Mouse (Mus musculus) olfactory bulb, adult 2 months (tissue): ENCODE data around the gene Ccdc121. TPM values are rescaled to one million over a fixed set of nuclear protein-coding genes. Genes with fewer than 3 reads are reported as not detected.

ENCODE experiments used
- H3K27ac ChIP-seq: fragments of 200-500 bp; 2 replicates; pipeline ENCODE4 v1.5.1; 2012; ENCODE audit warnings: low read depth, low read length; ENCODE audit not compliant: insufficient read depth
- H3K4me1 ChIP-seq: fragments of 200-500 bp; 2 replicates; pipeline ENCODE4 v1.6.1; 2012; ENCODE audit warnings: low read length; ENCODE audit not compliant: control insufficient read depth, insufficient read depth
- H3K4me3 ChIP-seq: fragments of 200-500 bp; 2 replicates; pipeline ENCODE4 v1.5.1; 2012; ENCODE audit warnings: mild to moderate bottlenecking, low read depth, low read length, moderate library complexity; ENCODE audit not compliant: insufficient read depth
- CTCF ChIP-seq: fragments of 200-500 bp; IDR thresholded peaks from 2 replicates; pipeline ENCODE4 v1.5.1; 2012; ENCODE audit warnings: low read depth, mild to moderate bottlenecking, low read length, moderate library complexity; ENCODE audit not compliant: insufficient read depth
- POLR2A ChIP-seq: fragments of 200-500 bp; IDR thresholded peaks from 2 replicates; pipeline ENCODE4 v1.6.1; 2012; ENCODE audit warnings: mild to moderate bottlenecking, low read depth, low read length, moderate library complexity; ENCODE audit not compliant: insufficient read depth
- WGBS: fragments of 180-500 bp; shearing (Covaris S2); methylation state at CpG from one replicate; pipeline ENCODE4 v1.1.7; 2018; 5-methylcytosine and 5-hydroxymethylcytosine counted together
- polyA plus RNA-seq: library from polyadenylated mRNA; stranded (reverse); fragments of >200 nt; gene quantifications from 2 replicates; pipeline ENCODE4 v1.2.4, GENCODE M21; 2012; ENCODE audit warnings: low replicate concordance; ENCODE audit not compliant: missing spikeins, insufficient read depth, insufficient read length

The Ccdc121 gene
- polyA plus RNA-seq, 1 experiment: not detected

DNA sequence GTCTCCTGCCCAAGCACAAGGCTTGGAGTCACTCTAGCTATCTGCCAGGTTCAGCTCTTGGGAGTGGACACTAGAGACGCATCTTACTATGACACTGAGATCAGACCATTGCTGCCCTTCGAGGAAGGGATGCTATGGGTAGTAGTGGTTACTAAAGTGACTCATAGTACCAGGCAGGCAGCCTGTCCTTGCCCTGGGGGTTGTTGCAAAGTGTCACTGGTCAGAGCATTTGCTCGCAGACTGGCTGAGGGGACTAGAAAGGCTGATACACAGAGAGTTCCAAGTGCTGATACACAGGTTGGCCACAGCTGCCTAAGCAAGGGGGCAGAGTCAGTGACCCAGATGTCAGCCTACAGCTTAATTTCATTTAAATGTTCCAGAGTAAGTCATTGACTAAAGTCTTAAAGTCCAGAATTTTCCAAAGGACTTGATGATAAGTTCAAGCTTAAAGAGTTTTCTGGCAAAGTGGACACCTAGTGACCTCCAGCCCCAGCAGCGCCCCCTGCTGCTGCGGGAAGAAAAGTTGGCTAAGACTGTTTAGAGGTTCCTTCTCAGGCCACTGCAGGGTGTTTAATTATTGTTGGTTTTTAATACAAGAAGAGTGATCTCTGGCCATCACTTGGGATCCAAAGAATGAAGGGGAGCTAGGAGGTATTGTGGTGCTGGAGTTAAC lies 32.6 kb upstream of the Ccdc121 start:
- TF ChIP-seq CTCF (0 out of 2 replicates have a peak, but pooled peaks have one; percentile 26), POLR2A (no peak)
- Histone ChIP-seq H3K27ac (no peak overlapping the region), H3K4me3 (no peak overlapping the region), H3K4me1 (peaks cover 2% of the 10 kb centered on the region)
- WGBS: 78% methylated on average over 5 of the region's 5 CpGs

DNA sequence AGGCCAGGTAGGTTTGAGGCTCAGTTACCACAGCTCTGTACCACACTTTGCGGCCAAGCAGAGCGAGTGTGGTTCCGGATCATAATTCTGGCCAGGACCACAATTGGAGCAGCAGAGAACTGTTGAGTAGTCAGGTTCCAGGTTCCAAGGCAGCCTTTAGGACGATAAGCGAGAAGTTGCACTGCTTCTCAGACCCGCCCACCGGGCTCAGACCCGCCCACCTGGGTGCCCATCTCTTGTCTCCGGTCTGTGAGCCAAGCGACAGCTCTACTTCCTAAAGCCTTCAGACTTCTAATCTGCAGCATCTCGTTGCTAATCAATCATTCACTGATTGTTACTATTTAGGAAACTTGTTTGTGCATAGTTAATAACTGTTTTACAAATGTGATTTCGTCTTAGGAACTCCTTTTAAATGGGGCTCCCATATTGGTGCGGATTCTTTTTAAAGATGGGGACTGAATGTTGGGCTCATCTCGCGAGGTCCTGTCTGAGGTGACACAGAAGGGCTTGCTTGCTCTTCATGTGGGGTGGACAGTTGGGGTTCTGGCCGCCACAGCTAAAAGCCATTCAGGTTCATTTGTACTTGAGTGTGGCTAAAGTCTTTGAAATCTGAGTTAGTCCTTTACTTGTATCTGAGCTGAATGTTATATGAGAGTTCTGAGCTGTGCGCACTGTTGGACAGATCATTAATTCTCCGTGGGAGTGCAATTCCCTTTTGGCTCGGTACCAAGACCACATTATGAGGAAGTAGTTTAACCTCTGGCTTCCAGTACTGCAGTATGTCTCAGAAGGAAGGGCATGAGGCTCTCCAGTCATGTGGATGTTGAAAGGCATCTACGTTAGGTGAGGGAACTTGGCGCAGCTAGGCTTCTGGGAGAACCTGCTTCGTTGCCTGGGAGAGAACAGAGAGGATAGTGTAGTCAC lies 28.9 kb upstream of the Ccdc121 start:
- Histone ChIP-seq H3K4me1 (peaks cover 2% of the 10 kb centered on the region; the same call in 1 of the 2 replicates), H3K27ac (no peak overlapping the region), H3K4me3 (no peak overlapping the region)
- TF ChIP-seq POLR2A (no peak), CTCF (no peak)
- WGBS: 72% methylated on average over 22 of the region's 22 CpGs

DNA sequence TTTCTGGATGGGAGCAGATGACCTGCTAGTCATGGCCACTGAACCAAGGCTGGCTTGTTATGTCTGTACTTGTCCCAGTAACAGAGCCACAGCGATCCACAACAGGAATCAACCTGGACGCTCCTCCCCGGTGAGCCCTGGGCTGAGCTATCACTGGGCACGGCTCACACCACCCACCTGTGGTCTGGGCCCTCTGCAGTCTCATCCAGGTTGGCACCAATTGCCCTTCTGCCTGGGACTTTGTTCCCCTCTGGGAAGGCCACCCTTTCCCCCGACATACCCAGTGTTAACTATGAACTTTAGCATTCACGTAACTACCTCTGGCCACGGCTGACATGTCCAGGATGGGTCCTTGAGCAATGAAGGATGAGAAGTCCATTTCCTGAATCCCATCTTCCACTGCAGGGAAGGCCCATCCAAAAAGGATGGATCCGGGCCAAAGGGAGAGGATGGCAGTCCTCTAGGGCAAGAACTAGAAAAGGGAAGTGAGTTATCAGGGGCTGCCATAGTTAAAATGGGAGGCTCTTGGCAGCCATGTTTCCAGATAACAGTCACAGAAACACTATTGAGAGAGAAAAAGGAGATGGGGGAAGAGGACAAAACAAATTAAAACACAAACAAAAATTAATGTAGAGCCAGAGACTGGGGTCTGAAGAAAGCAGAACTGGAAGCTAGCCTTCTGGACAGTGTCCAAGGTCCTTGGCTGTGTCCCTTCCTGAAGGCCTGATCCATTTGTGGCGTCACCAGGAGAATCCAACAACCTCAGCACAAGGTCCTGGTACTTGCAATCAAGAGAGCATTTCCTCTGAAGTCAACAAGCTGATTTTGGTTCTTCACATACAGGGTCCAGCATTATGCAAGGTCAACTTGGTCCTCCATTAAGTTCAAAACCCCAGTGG lies 26.6 kb upstream of the Ccdc121 start:
- WGBS: 95% methylated on average over 9 of the region's 9 CpGs
- Histone ChIP-seq H3K4me3 (no peak overlapping the region), H3K27ac (no peak overlapping the region), H3K4me1 (0 out of 2 replicates have a peak, but pooled peaks cover 2% of the 10 kb centered on the region)
- TF ChIP-seq CTCF (no peak), POLR2A (no peak)

DNA sequence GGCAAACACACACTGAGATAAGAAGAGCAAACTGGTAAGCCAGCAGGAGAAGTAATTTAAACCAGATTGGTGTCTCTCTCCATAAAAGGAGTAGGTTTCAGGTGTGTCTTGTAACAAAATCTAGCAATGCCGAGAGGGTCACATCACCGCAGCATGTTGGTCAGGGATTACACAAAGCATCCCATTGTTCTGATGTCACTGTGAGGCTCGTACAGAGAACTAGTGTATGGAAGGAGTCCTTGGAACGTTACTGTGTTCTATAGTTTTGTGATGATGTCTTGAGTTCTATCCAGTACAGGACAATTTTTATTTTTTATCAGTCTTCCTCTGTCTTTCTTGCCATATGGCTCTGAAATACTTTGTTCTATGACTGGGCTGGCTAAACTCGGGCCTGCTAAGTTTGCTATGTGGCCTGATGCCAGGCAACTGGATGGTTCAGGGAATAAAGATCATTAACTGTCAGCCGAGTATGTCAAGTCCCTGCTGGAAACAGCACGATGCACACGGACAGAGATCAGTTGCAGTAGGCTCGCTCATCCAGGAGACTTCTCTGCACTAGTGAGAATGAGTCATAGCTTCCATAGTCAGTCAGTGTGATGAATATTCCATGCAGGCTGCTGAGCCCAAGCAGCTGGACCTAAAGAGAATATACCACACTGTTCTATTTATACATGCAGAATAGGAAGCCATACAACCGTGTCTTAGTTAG lies 24.1 kb upstream of the Ccdc121 start:
- TF ChIP-seq CTCF (no peak), POLR2A (no peak)
- Histone ChIP-seq H3K27ac (peak overlapping the region; percentile 47; the same call in 1 of the 2 replicates), H3K4me1 (0 out of 2 replicates have a peak, but pooled peaks cover 2% of the 10 kb centered on the region), H3K4me3 (no peak overlapping the region)
- 38% methylated on average over 10 of the region's 10 CpGs for WGBS

DNA sequence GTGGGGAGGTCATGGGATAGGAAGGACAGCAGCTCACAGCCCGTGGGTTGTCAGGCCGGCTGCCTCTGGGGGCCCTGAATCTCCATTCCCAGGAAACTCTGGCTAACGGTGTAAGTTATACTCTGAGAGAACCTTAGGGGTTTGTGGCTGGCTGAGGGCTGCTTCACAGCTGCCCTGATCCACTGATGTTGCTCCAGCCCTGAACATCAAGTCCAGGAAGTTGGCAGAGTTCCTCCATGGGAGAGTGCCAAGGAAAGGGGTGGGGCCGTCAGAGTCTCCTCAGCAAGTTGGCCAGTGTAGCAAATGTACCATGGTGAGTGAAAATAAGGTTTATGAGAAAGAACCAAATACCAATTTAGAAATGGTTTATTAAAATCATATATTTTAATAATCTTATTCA lies 18.1 kb upstream of the Ccdc121 start:
- WGBS: 52% methylated on average over 4 of the region's 4 CpGs
- TF ChIP-seq POLR2A: no peak
- Histone ChIP-seq H3K4me3 (no peak overlapping the region), H3K4me1 (peaks cover 5% of the 10 kb centered on the region), H3K27ac (0 out of 2 replicates have a peak overlapping the region, but pooled peaks have one; percentile 36)

DNA sequence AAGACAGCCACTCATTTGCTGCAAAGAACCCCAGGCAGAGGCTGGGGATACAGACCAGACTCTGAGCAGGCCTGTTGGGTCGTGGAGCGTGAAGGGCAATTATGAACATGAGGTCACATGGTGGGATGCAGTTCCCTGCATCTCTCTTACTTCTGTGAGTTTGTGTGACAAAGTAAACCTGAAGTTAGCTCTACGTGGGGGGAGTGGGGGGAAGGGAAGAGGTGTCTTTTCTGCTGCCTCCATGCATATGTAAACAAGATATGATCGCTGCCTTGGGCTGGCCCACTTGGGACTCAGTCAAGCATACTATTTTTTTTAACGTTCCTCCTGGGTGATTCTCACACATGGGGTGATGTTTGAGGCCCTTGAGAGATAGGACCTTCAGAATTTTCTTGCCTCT lies 14.7 kb upstream of the Ccdc121 start:
- Histone ChIP-seq H3K4me3 (no peak overlapping the region), H3K27ac (no peak overlapping the region), H3K4me1 (peaks cover 13% of the 10 kb centered on the region)
- 65% methylated on average over 5 of the region's 5 CpGs for WGBS
- no peak for TF ChIP-seq CTCF
- TF ChIP-seq POLR2A: no peak

DNA sequence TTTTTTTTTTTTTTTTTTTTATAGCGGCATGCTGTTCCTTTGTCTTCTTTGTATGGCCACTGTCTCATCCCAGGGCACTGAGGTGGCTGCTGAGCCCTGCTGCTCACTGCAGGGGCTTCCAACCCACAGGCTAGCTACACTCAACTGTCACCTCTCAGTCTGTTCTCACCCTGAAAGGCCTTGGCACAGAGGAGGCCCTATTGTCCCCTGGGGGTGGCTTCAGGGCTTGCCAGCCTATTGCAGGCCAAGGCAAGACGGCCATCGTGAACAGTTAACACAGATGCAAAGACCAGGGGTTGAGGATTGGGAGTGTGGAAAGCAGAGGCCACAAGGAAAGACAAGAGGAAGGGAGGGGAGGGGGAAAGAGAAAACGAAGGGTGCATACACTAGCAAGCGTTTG lies 12.6 kb upstream of the Ccdc121 start:
- WGBS: 70% methylated on average over 5 of the region's 5 CpGs
- TF ChIP-seq CTCF: no peak
- no peak for TF ChIP-seq POLR2A
- no peak overlapping the region for H3K27ac ChIP-seq
- H3K4me3 ChIP-seq: no peak overlapping the region
- peaks cover 14% of the 10 kb centered on the region for H3K4me1 ChIP-seq

DNA sequence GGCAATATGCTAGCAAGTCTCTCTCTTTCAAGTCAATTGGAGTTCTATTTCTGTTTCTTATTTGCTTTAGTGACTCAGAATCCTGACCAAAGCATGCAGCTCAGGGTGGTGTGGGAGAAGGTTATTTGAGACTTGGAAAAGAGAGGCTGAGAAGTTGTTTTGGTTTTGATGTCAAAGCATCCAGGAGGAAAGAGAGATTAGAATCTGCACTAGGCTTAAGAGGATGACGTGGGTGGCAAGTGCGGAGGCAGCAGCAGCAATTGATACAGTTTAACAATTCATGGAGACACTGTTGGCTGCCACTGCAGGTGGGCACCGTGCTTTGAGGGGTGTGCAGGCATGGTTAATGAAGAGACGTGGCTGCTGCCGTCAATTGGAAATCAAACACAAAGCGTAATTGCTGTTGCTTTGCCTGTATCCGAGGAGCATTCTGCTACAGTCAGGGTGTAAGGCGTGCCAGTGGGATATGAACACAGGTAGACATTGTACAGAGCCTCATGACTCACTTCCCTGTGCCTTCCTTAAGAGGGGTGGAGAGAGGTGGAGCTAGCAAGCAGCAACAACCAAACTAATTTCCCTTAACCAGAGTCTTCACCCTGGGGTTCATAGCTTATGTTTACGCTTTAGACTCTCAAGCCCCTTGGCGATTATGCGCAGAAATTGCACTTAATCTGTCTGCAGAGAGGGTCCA lies 10.3 kb upstream of the Ccdc121 start:
- no peak for TF ChIP-seq POLR2A
- TF ChIP-seq CTCF: no peak
- H3K4me3 ChIP-seq: no peak overlapping the region

More for the DNA sequence above, 10.3 kb upstream of the Ccdc121 start:
- peak overlapping the region; percentile 88 for H3K27ac ChIP-seq
- 38% methylated on average over 11 of the region's 11 CpGs for WGBS
- H3K4me1 ChIP-seq: peaks cover 18% of the 10 kb centered on the region
